Mouse (Mus musculus): Measurements from ENCODE around the gene Ccdc22. TPM values are rescaled to one million over a fixed set of nuclear protein-coding genes. Genes with fewer than 3 reads are reported as not detected.
A peak's percentile ranks its signal among the peaks of the same experiment; 100 is the strongest.

The Ccdc22 gene
- total RNA-seq, 4 experiments from 2014 or later, result 22.4 to 30.0 (median 27.1) TPM

- DNase-seq, result peak; percentile 26
Measured at GRCm38 (mm10) chrX:7573176-7574086, 31.9 kb downstream of the Ccdc22 start, which contains the start of gene Foxp3. TSS of gene Foxp3 (plus strand) at chrX:7573644.

GRCm38 (mm10) chrX:7572466-7572865 lies 32.9 kb downstream of the Ccdc22 start:
- no peak for DNase-seq

GRCm38 (mm10) chrX:7571565-7572136 lies 33.7 kb downstream of the Ccdc22 start:
- DNase-seq, result no peak

- DNase-seq, result no peak
Measured at GRCm38 (mm10) chrX:7570481-7571175, 34.7 kb downstream of the Ccdc22 start.

- no peak for DNase-seq
Measured at GRCm38 (mm10) chrX:7567491-7567890, 37.8 kb downstream of the Ccdc22 start.

- DNase-seq, result no peak
Measured at GRCm38 (mm10) chrX:7566352-7566751, 39.0 kb downstream of the Ccdc22 start.

- DNase-seq, result no peak
Measured at GRCm38 (mm10) chrX:7563076-7563475, 42.2 kb downstream of the Ccdc22 start.

GRCm38 (mm10) chrX:7553474-7553873 lies 51.8 kb downstream of the Ccdc22 start:
- DNase-seq, result no peak

Other genes with a start within 250 kb of the Ccdc22 start
- 10 to 100 TPM; 27.7 to 36.7 (median 32.1) TPM for gene Usp27x, start 229.7 kb downstream of the Ccdc22 start, total RNA-seq (2022)
- not detected for gene Foxp3, start 31.9 kb downstream of the Ccdc22 start, total RNA-seq (2022)
- 10 to 100 TPM in 1 of 4 experiments, 1 to 10 TPM in 3; 4.1 to 10.3 (median 5.8) TPM for gene Ppp1r3f, start 31.2 kb downstream of the Ccdc22 start, total RNA-seq (2022)
- not detected for gene Cacna1f, start 1.6 kb upstream of the Ccdc22 start, total RNA-seq (2022)
- gene Syp, start 33.0 kb upstream of the Ccdc22 start, total RNA-seq (2022), result 100 to 1,000 TPM in 1 of 4 experiments, 10 to 100 TPM in 3; 71.5 to 122 (median 80.3) TPM
- gene Prickle3, start 51.7 kb upstream of the Ccdc22 start, total RNA-seq (2022), result 10 to 100 TPM in 3 of 4 experiments, 1 to 10 TPM in 1; 9.6 to 14.5 (median 12.8) TPM
- gene Plp2, start 65.9 kb upstream of the Ccdc22 start, total RNA-seq (2022), result 10 to 100 TPM; 57.7 to 99.2 (median 78.7) TPM
- under 1 TPM; 0.31 to 0.67 (median 0.45) TPM for gene Magix, start 75.7 kb upstream of the Ccdc22 start, total RNA-seq (2022)
- gene Gpkow, start 91.6 kb upstream of the Ccdc22 start, total RNA-seq (2022), result 10 to 100 TPM; 57.1 to 76.9 (median 64.6) TPM
- 10 to 100 TPM; 68.5 to 92.2 (median 76.2) TPM for gene Wdr45, start 108.8 kb upstream of the Ccdc22 start, total RNA-seq (2022)
- not detected for gene Gm45208, start 116.7 kb upstream of the Ccdc22 start, total RNA-seq (2022)
- gene Praf2, start 122.9 kb upstream of the Ccdc22 start, total RNA-seq (2022), result 10 to 100 TPM; 14.4 to 18.2 (median 15.7) TPM
- gene Ccdc120, start 145.4 kb upstream of the Ccdc22 start, total RNA-seq (2022), result 1 to 10 TPM; 4.7 to 7.3 (median 5.4) TPM
- gene Tfe3, start 157.0 kb upstream of the Ccdc22 start, total RNA-seq (2022), result 10 to 100 TPM; 36.1 to 53.1 (median 44.9) TPM
- 10 to 100 TPM; 43.8 to 71.8 (median 60.5) TPM for gene Gripap1, start 184.2 kb upstream of the Ccdc22 start, total RNA-seq (2022)
- gene Kcnd1, start 216.8 kb upstream of the Ccdc22 start, total RNA-seq (2022), result 1 to 10 TPM in 3 of 4 experiments, under 1 TPM in 1; 0.81 to 2.1 (median 1.6) TPM
- 10 to 100 TPM; 62.6 to 72.7 (median 69.4) TPM for gene Otud5, start 235.8 kb upstream of the Ccdc22 start, total RNA-seq (2022)

Measured in adrenal gland, adult 8-10 months (tissue).